Mouse (Mus musculus) G1E (cell line): Measurements from ENCODE around the gene Vav1. TPM values are rescaled to one million over a fixed set of nuclear protein-coding genes. Genes with fewer than 3 reads are reported as not detected.
"Not testable (repeated sequence)": the region's sequence is repeated elsewhere in the genome, so short reads cannot be mapped to it uniquely, and the experiment has no call there.

Source experiments
- ATAC-seq: 2 replicates; pipeline ENCODE4 v1.8.0; 2016; ENCODE audit warnings: mild to moderate bottlenecking; ENCODE audit not compliant: insufficient number of reproducible peaks, poor library complexity, low FRiP score, severe bottlenecking; ENCODE audit errors: extremely low read depth
- DNase-seq: peaks from one replicate; pipeline ENCODE4 v3.0.0; 2012; ENCODE audit warnings: low spot score
- H3K27me3 ChIP-seq: 2 replicates; pipeline ENCODE4 v1.6.1; 2012; ENCODE audit warnings: mild to moderate bottlenecking, low read length, inconsistent platforms; ENCODE audit not compliant: insufficient read depth
- H3K36me3 ChIP-seq: replicated peaks from 2 replicates; pipeline ENCODE3; 2012; ENCODE audit warnings: mild to moderate bottlenecking, inconsistent platforms
- H3K4me1 ChIP-seq: 2 replicates; pipeline ENCODE4 v1.6.1; 2012; ENCODE audit warnings: low read depth, low read length, inconsistent platforms, mixed read lengths; ENCODE audit not compliant: insufficient read depth
- H3K4me3 ChIP-seq: 2 replicates; pipeline ENCODE4 v1.5.1; 2012; ENCODE audit warnings: low read depth, mild to moderate bottlenecking, inconsistent platforms, low read length, moderate library complexity, mixed read lengths
- H3K9me3 ChIP-seq: replicated peaks from 2 replicates; pipeline ENCODE4 v1.6.1; 2012; ENCODE audit warnings: inconsistent platforms
- CTCF ChIP-seq: IDR thresholded peaks from 2 replicates; pipeline ENCODE4 v1.5.1; 2012; ENCODE audit warnings: low read depth, low read length, inconsistent platforms, mixed read lengths
- GATA1 ChIP-seq: IDR thresholded peaks from 2 replicates; pipeline ENCODE4 v1.6.1; 2012; ENCODE audit warnings: borderline replicate concordance, low read length, inconsistent platforms, mixed read lengths
- GATA2 ChIP-seq: IDR thresholded peaks from 2 replicates; pipeline ENCODE4 v1.6.1; 2012; ENCODE audit warnings: low read depth, low read length, inconsistent platforms, borderline replicate concordance
- POLR2AphosphoS5 ChIP-seq: IDR thresholded peaks from 2 replicates; pipeline ENCODE4 v1.6.1; 2012; ENCODE audit warnings: low read depth, low read length, inconsistent platforms; ENCODE audit not compliant: insufficient replicate concordance
- TAL1 ChIP-seq: conservative IDR thresholded peaks from 2 replicates; pipeline ENCODE4 v1.6.1; 2012; ENCODE audit warnings: low read depth, low read length, inconsistent platforms, mixed read lengths
- polyA plus RNA-seq: library from polyadenylated mRNA; stranded (reverse); fragments of >175 nt; gene quantifications from 2 replicates; pipeline ENCODE4 v1.2.3, GENCODE M21; 2012
- total RNA-seq, 2 experiments: library from RNA; stranded (forward) in 1 of 2; stranded (reverse) in 1 of 2; fragments of 200-1000 nt in 1 of 2; fragments of >200 nt in 1 of 2; fragmentation: Nextera tagmentation in 1 of 2; gene quantifications; 2 replicates each; pipeline ENCODE4 v1.2.3; 2014 to 2017

The Vav1 gene
- total and polyA plus RNA-seq, 3 experiments: 48.1 to 175 (median 50.0) TPM

DNA sequence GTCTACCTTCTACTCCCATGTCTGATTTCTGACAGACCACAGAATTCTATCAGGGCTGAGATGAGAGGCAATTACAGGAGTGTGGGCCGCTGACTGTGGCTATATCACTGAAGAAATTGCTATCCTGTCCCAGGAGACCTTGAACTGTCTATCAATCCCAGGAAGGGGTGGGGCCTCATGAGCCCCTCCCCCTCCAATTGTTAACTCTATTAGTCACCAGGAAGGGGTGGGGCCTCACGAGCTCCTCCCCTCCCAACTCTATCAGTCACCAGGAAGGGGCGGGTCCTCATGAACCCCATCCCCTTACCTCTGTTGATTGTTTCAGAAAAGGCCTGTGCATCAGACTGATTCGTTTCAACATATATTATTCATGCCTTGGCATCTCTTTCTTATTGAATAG is 53.3 kb downstream of the Vav1 start:
- no peak for DNase-seq
- peaks cover 61% of the 10 kb centered on the region for H3K4me1 ChIP-seq
- ATAC-seq: no peak
- H3K4me3 ChIP-seq: no peak overlapping the region
- TF ChIP-seq GATA1: no peak
- H3K27me3 ChIP-seq: peaks cover 3% of the 10 kb centered on the region; the same call in 1 of the 2 replicates
- peaks cover 27% of the 10 kb centered on the region for H3K36me3 ChIP-seq
- no peaks in the 10 kb centered on the region for H3K9me3 ChIP-seq

DNA sequence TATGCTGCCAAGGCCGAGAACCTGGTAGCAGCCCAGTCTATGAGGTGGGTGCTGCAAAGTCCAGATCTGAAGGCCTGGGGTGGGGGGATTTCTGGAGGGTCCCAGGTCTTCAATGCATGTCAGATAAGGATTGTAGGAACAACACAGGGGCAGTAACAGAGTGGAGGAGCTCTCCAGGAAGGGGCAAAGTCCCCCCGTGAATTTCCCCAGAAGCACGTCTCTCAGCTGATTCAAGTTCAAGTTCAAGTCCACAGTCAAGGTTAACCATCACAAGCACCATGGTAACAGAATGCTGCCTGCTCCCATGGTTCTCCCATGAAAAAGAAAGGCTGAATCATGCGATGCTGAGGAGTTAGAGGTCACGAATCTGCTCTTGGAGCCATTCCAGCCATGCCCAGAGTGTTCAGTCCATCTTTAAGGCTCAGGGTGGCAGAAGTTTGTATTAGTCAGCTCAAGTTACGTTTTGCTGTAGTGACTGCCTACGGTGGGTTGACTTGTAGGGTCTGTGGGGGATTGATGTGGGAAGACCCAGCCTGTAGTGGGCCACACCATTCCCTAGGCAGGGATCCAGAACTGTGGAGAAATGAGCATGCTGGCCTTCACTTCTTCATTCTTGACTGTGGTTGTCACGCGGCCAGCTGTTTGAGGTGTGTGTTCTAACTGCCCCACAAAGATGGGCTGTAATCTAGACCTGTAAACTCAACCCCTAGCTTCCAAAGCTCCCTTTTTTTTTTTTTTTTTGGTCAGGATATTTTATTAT is 55.3 kb downstream of the Vav1 start:
- H3K9me3 ChIP-seq: no peaks in the 10 kb centered on the region
- no peak overlapping the region for H3K4me3 ChIP-seq
- peaks cover 61% of the 10 kb centered on the region for H3K4me1 ChIP-seq
- no peak for TF ChIP-seq CTCF
- no peak for TF ChIP-seq TAL1
- TF ChIP-seq POLR2AphosphoS5: no peak
- no peak for TF ChIP-seq GATA2
- no peak for TF ChIP-seq GATA1
- H3K36me3 ChIP-seq: peaks cover 10% of the 10 kb centered on the region
- ATAC-seq (no peak), DNase-seq (no peak)
- peaks cover 10% of the 10 kb centered on the region for H3K27me3 ChIP-seq

- Histone ChIP-seq H3K4me3 (no peak overlapping the region; the same call in 1 of the 2 replicates), H3K27me3 (peaks cover 13% of the 10 kb centered on the region), H3K4me1 (peaks cover 63% of the 10 kb centered on the region), H3K36me3 (peaks cover 4% of the 10 kb centered on the region), H3K9me3 (no peaks in the 10 kb centered on the region)
- DNase-seq (peak; percentile 67), ATAC-seq (no peak)
- TF ChIP-seq CTCF: peak; percentile 89
- TF ChIP-seq TAL1: no peak
These were observed 55.9 kb downstream of the Vav1 start for GRCm38 (mm10) chr17:57334761-57335150.

DNA sequence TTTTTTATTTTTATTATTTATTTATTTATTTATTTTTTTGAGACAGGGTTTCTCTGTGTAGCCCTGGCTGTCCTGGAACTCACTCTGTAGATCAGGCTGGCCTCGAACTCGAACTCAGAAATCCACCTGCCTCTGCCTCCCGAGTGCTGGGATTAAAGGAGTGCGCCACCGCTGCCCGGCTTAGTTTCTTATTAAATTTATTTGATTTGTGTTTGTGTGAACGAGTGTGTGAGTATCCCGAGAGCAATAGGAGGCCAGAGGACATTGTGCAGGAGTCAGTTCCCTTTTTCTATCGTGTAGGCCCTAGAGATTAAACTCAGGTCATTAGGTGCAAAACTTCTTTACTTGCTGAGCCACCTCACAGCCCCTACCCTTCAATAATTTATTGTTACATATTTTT is 56.3 kb downstream of the Vav1 start:
- H3K4me1 ChIP-seq: peaks cover 63% of the 10 kb centered on the region
- H3K4me3 ChIP-seq: not testable (repeated sequence)

GRCm38 (mm10) chr17:57335673-57336303 is 56.9 kb downstream of the Vav1 start:
- Histone ChIP-seq H3K4me1 (peaks cover 63% of the 10 kb centered on the region), H3K4me3 (no peak overlapping the region), H3K27me3 (peaks cover 13% of the 10 kb centered on the region), H3K9me3 (no peaks in the 10 kb centered on the region), H3K36me3 (no peaks in the 10 kb centered on the region)
- DNase-seq (peak; percentile 58), ATAC-seq (peak; percentile 46)
- TF ChIP-seq GATA1: no peak
- TF ChIP-seq CTCF: peak; percentile 91
- TF ChIP-seq POLR2AphosphoS5: no peak
- TF ChIP-seq GATA2: no peak

More for the DNA sequence above, 56.3 kb downstream of the Vav1 start:
- not testable (repeated sequence) for H3K36me3 ChIP-seq, H3K9me3 ChIP-seq, ATAC-seq, DNase-seq
- H3K27me3 ChIP-seq: peaks cover 13% of the 10 kb centered on the region

DNA sequence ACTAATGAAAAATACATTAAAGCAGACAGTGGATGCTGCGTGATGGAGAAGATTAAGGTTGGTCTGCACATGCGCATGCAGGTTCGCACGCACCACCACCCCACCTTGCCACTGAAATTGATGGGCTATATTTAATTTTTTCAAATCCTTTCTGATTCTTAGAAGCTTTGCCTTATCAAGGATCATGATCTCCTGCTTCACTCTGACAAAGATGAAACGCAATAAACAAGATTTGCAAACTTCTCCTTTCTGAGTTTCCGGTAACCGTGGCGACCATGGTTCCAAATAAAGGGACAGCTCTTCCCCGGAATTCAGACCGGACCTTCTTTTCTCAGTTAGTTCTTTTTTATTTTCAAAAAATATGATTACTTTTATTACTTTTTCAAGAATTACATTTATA is 59.1 kb downstream of the Vav1 start:
- Histone ChIP-seq H3K4me3 (no peak overlapping the region; the same call in 1 of the 2 replicates), H3K4me1 (peaks cover 65% of the 10 kb centered on the region), H3K9me3 (peaks cover 2% of the 10 kb centered on the region; the same call in 1 of the 2 replicates), H3K27me3 (peaks cover 21% of the 10 kb centered on the region), H3K36me3 (no peaks in the 10 kb centered on the region)
- TF ChIP-seq POLR2AphosphoS5 (no peak), GATA1 (no peak)
- DNase-seq (no peak), ATAC-seq (no peak)

DNA sequence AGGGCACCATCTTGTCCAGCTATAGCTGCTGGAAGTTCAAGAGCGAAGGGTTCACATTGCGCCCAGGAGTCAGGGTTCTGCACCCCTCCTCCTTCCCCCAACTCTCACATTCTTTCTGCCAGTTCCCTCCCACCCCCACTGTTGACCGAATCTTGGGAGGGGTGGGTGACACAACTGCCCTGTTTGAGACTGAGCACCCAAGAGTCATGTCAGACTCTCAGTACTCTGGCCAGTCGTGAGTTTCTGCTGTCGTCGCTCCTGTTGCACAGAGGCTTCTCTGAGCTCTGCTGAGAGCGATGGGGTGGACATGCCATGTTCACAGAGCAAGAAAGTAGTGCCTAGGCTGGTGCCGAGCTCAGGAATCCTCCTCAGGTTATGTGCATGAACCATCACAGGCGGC is 60.4 kb downstream of the Vav1 start:
- ATAC-seq (no peak), DNase-seq (no peak)
- TF ChIP-seq TAL1 (no peak), POLR2AphosphoS5 (no peak), GATA1 (no peak), GATA2 (no peak), CTCF (no peak)
- Histone ChIP-seq H3K4me1 (peaks cover 68% of the 10 kb centered on the region), H3K9me3 (peaks cover 2% of the 10 kb centered on the region; the same call in 1 of the 2 replicates), H3K27me3 (peaks cover 24% of the 10 kb centered on the region), H3K36me3 (no peaks in the 10 kb centered on the region), H3K4me3 (no peak overlapping the region; the same call in 1 of the 2 replicates)
